Mouse (Mus musculus): Measurements from ENCODE around the gene Fstl4. TPM values are rescaled to one million over a fixed set of nuclear protein-coding genes. Genes with fewer than 3 reads are reported as not detected.

Fstl4 gene
- total and polyA plus RNA-seq, 2 experiments from 2014 or later: 7.1 to 9.4 TPM

DNA sequence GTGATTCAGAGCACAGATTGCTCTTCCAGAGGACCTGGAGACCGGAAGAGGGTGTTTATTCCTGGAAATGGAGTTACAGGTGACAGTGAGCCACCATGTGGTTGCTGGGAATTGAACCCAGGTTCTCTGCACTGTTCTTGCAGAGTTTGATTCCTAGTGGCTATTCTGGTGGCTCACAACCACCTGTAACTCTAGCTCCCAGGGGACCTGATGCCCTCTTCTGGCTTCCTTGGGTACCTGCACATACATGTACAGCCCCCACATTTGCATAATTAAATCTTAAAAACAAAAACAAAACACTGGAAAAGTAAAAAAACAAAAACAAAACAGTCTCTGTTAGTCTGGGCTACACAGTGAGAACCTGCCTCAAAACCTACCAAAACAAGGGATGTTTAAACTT lies 2.6 kb upstream of the Fstl4 start:
- Histone ChIP-seq H3K9me3 (ENCODE audit: low read length) (no peaks in the 10 kb centered on the region), H3K4me2 (ENCODE audit: low read depth, low read length, poor library complexity, severe bottlenecking) (no peak overlapping the region), H3K27me3 (ENCODE audit: insufficient read depth, low read length) (peaks cover 30% of the 10 kb centered on the region), H3K27ac (ENCODE audit: low read depth, low read length) (no peak overlapping the region), H3K4me3 (ENCODE audit: low read depth, low read length) (no peak overlapping the region), H3K9ac (replicated peaks; ENCODE audit: low read length, poor library complexity, severe bottlenecking) (no peak overlapping the region), H3K4me1 (ENCODE audit: insufficient read depth, low read length) (peaks cover 8% of the 10 kb centered on the region; the same call in 1 of the 2 replicates), H3K36me3 (ENCODE audit: insufficient read depth, low read length) (no peaks in the 10 kb centered on the region)
- WGBS: 54% methylated on average over 1 of the region's 1 CpGs
- no peak for ATAC-seq (ENCODE audit: low FRiP score)
- peak; percentile 27 for DNase-seq (ENCODE audit: low spot score)
- TF ChIP-seq CTCF (IDR thresholded peaks at IDR 0.05): peak; percentile 51

- Histone ChIP-seq H3K27me3 (ENCODE audit: insufficient read depth, low read length) (peaks cover 30% of the 10 kb centered on the region), H3K4me1 (ENCODE audit: insufficient read depth, low read length) (peaks cover 8% of the 10 kb centered on the region; the same call in 1 of the 2 replicates), H3K4me2 (ENCODE audit: low read depth, low read length, poor library complexity, severe bottlenecking) (peak overlapping the region; percentile 100), H3K36me3 (ENCODE audit: insufficient read depth, low read length) (no peaks in the 10 kb centered on the region), H3K27ac (ENCODE audit: low read depth, low read length) (no peak overlapping the region), H3K9ac (replicated peaks; ENCODE audit: low read length, poor library complexity, severe bottlenecking) (peak overlapping the region; percentile 69), H3K9me3 (ENCODE audit: low read length) (no peaks in the 10 kb centered on the region), H3K4me3 (ENCODE audit: low read depth, low read length) (peak overlapping the region; percentile 67)
- under 1% methylated on average over 53 of the region's 53 CpGs for WGBS
- TF ChIP-seq CTCF (IDR thresholded peaks at IDR 0.05): no peak
- ATAC-seq (ENCODE audit: low FRiP score) (0 out of 2 replicates have a peak, but pooled peaks have one; percentile 34), DNase-seq (ENCODE audit: low spot score) (no peak)
Measured at GRCm38 (mm10) chr11:52764894-52765677, 652 bp downstream of the Fstl4 start.

GRCm38 (mm10) chr11:52765678-52766254 lies 1.3 kb downstream of the Fstl4 start:
- no peaks in the 10 kb centered on the region for H3K36me3 ChIP-seq (ENCODE audit: insufficient read depth, low read length)
- peak overlapping the region; percentile 100 for H3K4me2 ChIP-seq (ENCODE audit: low read depth, low read length, poor library complexity, severe bottlenecking)
- peak; percentile 85 for TF ChIP-seq CTCF (IDR thresholded peaks at IDR 0.05)
- H3K27ac ChIP-seq (ENCODE audit: low read depth, low read length): no peak overlapping the region
- H3K4me3 ChIP-seq (ENCODE audit: low read depth, low read length): peak overlapping the region; percentile 67
- H3K9me3 ChIP-seq (ENCODE audit: low read length): no peaks in the 10 kb centered on the region
- no peak overlapping the region for H3K9ac ChIP-seq (replicated peaks; ENCODE audit: low read length, poor library complexity, severe bottlenecking)
- H3K4me1 ChIP-seq (ENCODE audit: insufficient read depth, low read length): peaks cover 8% of the 10 kb centered on the region; the same call in 1 of the 2 replicates
- DNase-seq (ENCODE audit: low spot score) (peak; percentile 88), ATAC-seq (ENCODE audit: low FRiP score) (peak; percentile 44; the same call in 1 of the 2 replicates)
- 3% methylated on average over 21 of the region's 21 CpGs for WGBS
- peaks cover 30% of the 10 kb centered on the region for H3K27me3 ChIP-seq (ENCODE audit: insufficient read depth, low read length)

GRCm38 (mm10) chr11:52767921-52768320 lies 3.5 kb downstream of the Fstl4 start:
- TF ChIP-seq CTCF (IDR thresholded peaks at IDR 0.05): no peak
- ATAC-seq (ENCODE audit: low FRiP score) (no peak), DNase-seq (ENCODE audit: low spot score) (no peak)
- H3K9ac ChIP-seq (replicated peaks; ENCODE audit: low read length, poor library complexity, severe bottlenecking): no peak overlapping the region
- H3K27me3 ChIP-seq (ENCODE audit: insufficient read depth, low read length): peaks cover 25% of the 10 kb centered on the region
- no peak overlapping the region for H3K27ac ChIP-seq (ENCODE audit: low read depth, low read length)
- no peak overlapping the region for H3K4me2 ChIP-seq (ENCODE audit: low read depth, low read length, poor library complexity, severe bottlenecking)
- H3K4me1 ChIP-seq (ENCODE audit: insufficient read depth, low read length): peaks cover 8% of the 10 kb centered on the region; the same call in 1 of the 2 replicates
- H3K9me3 ChIP-seq (ENCODE audit: low read length): no peaks in the 10 kb centered on the region
- no peak overlapping the region for H3K4me3 ChIP-seq (ENCODE audit: low read depth, low read length)
- H3K36me3 ChIP-seq (ENCODE audit: insufficient read depth, low read length): no peaks in the 10 kb centered on the region
- 42% methylated on average over 3 of the region's 3 CpGs for WGBS

GRCm38 (mm10) chr11:52773073-52773472 lies 8.6 kb downstream of the Fstl4 start:
- H3K27ac ChIP-seq (ENCODE audit: low read depth, low read length): no peak overlapping the region
- H3K9me3 ChIP-seq (ENCODE audit: low read length): no peaks in the 10 kb centered on the region
- no peaks in the 10 kb centered on the region for H3K27me3 ChIP-seq (ENCODE audit: insufficient read depth, low read length)
- DNase-seq (ENCODE audit: low spot score) (no peak), ATAC-seq (ENCODE audit: low FRiP score) (no peak)
- TF ChIP-seq CTCF (IDR thresholded peaks at IDR 0.05): no peak
- no peaks in the 10 kb centered on the region for H3K36me3 ChIP-seq (ENCODE audit: insufficient read depth, low read length)
- 83% methylated on average over 3 of the region's 3 CpGs for WGBS
- no peaks in the 10 kb centered on the region for H3K4me1 ChIP-seq (ENCODE audit: insufficient read depth, low read length)
- no peak overlapping the region for H3K4me3 ChIP-seq (ENCODE audit: low read depth, low read length)
- no peak overlapping the region for H3K9ac ChIP-seq (replicated peaks; ENCODE audit: low read length, poor library complexity, severe bottlenecking)
- H3K4me2 ChIP-seq (ENCODE audit: low read depth, low read length, poor library complexity, severe bottlenecking): no peak overlapping the region

GRCm38 (mm10) chr11:52775291-52775690 lies 10.9 kb downstream of the Fstl4 start:
- ATAC-seq (ENCODE audit: low FRiP score): no peak
- Histone ChIP-seq H3K27me3 (ENCODE audit: insufficient read depth, low read length) (no peaks in the 10 kb centered on the region), H3K36me3 (ENCODE audit: insufficient read depth, low read length) (no peaks in the 10 kb centered on the region), H3K4me1 (ENCODE audit: insufficient read depth, low read length) (no peaks in the 10 kb centered on the region), H3K4me3 (ENCODE audit: low read depth, low read length) (no peak overlapping the region), H3K4me2 (ENCODE audit: low read depth, low read length, poor library complexity, severe bottlenecking) (no peak overlapping the region), H3K27ac (ENCODE audit: low read depth, low read length) (no peak overlapping the region), H3K9ac (replicated peaks; ENCODE audit: low read length, poor library complexity, severe bottlenecking) (no peak overlapping the region), H3K9me3 (ENCODE audit: low read length) (no peaks in the 10 kb centered on the region)
- no peak for DNase-seq (ENCODE audit: low spot score)
- WGBS: 53% methylated on average over 3 of the region's 3 CpGs
- no peak for TF ChIP-seq CTCF (IDR thresholded peaks at IDR 0.05)

Measured in midbrain, postnatal 0 days (tissue).